Mouse (Mus musculus) forebrain, embryonic 14.5 days (tissue): ENCODE results near the gene Slc1a1. TPM values are rescaled to one million over a fixed set of nuclear protein-coding genes. Genes with fewer than 3 reads are reported as not detected.

Experiments
- ATAC-seq: fragments of 200-750 bp; cut with Nextera tagmentation; 2 replicates; pipeline ENCODE4 v1.8.0; 2017; ENCODE audit warnings: mild to moderate bottlenecking, moderate library complexity
- DNase-seq: peaks from one replicate; pipeline ENCODE4 v3.0.0-alpha.2; 2015; ENCODE audit warnings: low spot score
- H3K27ac ChIP-seq: fragments of 300-500 bp; sonication (generic); 2 replicates; pipeline ENCODE4 v1.5.1; 2014; ENCODE audit warnings: low read depth, mild to moderate bottlenecking, control low read depth, low read length, moderate library complexity
- H3K27me3 ChIP-seq: fragments of 300-500 bp; sonication (generic); replicated peaks from 2 replicates; pipeline ENCODE4 v1.6.1; 2014; ENCODE audit warnings: low read length, control low read depth, mixed read lengths; ENCODE audit not compliant: control insufficient read depth, insufficient read depth
- H3K36me3 ChIP-seq: fragments of 300-500 bp; sonication (generic); 2 replicates; pipeline ENCODE4 v1.6.1; 2014; ENCODE audit warnings: low read length, control low read depth; ENCODE audit not compliant: control insufficient read depth, insufficient read depth
- H3K4me1 ChIP-seq: fragments of 300-500 bp; sonication (generic); 2 replicates; pipeline ENCODE4 v1.6.1; 2014; ENCODE audit warnings: antibody characterized with exemption, low read length, control low read depth; ENCODE audit not compliant: control insufficient read depth, insufficient read depth
- H3K4me2 ChIP-seq: fragments of 300-500 bp; sonication (generic); 2 replicates; pipeline ENCODE4 v1.6.1; 2014; ENCODE audit warnings: mild to moderate bottlenecking, control low read depth, low read length
- H3K4me3 ChIP-seq: fragments of 300-500 bp; sonication (generic); 2 replicates; pipeline ENCODE4 v1.5.1; 2014; ENCODE audit warnings: low read depth, low read length, control low read depth
- H3K9ac ChIP-seq: fragments of 300-500 bp; sonication (generic); 2 replicates; pipeline ENCODE4 v1.6.1; 2014; ENCODE audit warnings: mild to moderate bottlenecking, low read length, control low read depth, moderate library complexity
- H3K9me3 ChIP-seq: fragments of 300-500 bp; sonication (generic); replicated peaks from 2 replicates; pipeline ENCODE4 v1.6.1; 2016; ENCODE audit warnings: low read length, control low read depth, mixed read lengths; ENCODE audit not compliant: control insufficient read depth
- WGBS: fragments of 180-500 bp; shearing (Covaris S2); extraction: QIAGEN DNeasy Blood & Tissue Kit; methylation state at CpG from one replicate; pipeline ENCODE4 v1.1.7; 2014; 5-methylcytosine and 5-hydroxymethylcytosine counted together
- polyA plus RNA-seq: library from polyadenylated mRNA; unstranded; fragments of >200 nt; fragmentation: Nextera tagmentation; extraction: Ambion mirVana; gene quantifications from 2 replicates; pipeline ENCODE4 v1.2.1, GENCODE M21; 2014

Slc1a1 gene
- polyA plus RNA-seq, 1 experiment from 2014 or later = 9.3 TPM

- Histone ChIP-seq H3K36me3 (no peaks in the 10 kb centered on the region), H3K4me1 (no peaks in the 10 kb centered on the region), H3K9me3 (no peaks in the 10 kb centered on the region), H3K4me2 (no peak overlapping the region), H3K27ac (no peak overlapping the region), H3K27me3 (no peaks in the 10 kb centered on the region), H3K9ac (no peak overlapping the region), H3K4me3 (no peak overlapping the region)
- no peak for DNase-seq
- no peak for ATAC-seq
- 82% methylated on average over 2 of the region's 2 CpGs for WGBS
Measured at GRCm38 (mm10) chr19:28915602-28916250, 80.9 kb downstream of the Slc1a1 start.

- ATAC-seq = no peak
- Histone ChIP-seq H3K4me3 (no peak overlapping the region), H3K4me1 (no peaks in the 10 kb centered on the region), H3K4me2 (no peak overlapping the region), H3K9ac (no peak overlapping the region), H3K36me3 (no peaks in the 10 kb centered on the region), H3K27me3 (no peaks in the 10 kb centered on the region), H3K9me3 (no peaks in the 10 kb centered on the region), H3K27ac (no peak overlapping the region)
- no peak for DNase-seq
- WGBS = 49% methylated on average over 4 of the region's 4 CpGs
Measured at GRCm38 (mm10) chr19:28916492-28916891, 81.6 kb downstream of the Slc1a1 start.

GRCm38 (mm10) chr19:28917839-28918238 lies 83.0 kb downstream of the Slc1a1 start:
- Histone ChIP-seq H3K9me3 (no peaks in the 10 kb centered on the region), H3K4me3 (no peak overlapping the region), H3K4me2 (no peak overlapping the region), H3K27me3 (no peaks in the 10 kb centered on the region), H3K4me1 (no peaks in the 10 kb centered on the region), H3K36me3 (no peaks in the 10 kb centered on the region), H3K27ac (no peak overlapping the region), H3K9ac (no peak overlapping the region)
- 89% methylated on average over 5 of the region's 5 CpGs for WGBS
- no peak for ATAC-seq
- no peak for DNase-seq

GRCm38 (mm10) chr19:28926366-28926765 lies 91.5 kb downstream of the Slc1a1 start:
- Histone ChIP-seq H3K27me3 (no peaks in the 10 kb centered on the region), H3K9me3 (no peaks in the 10 kb centered on the region), H3K9ac (no peak overlapping the region), H3K36me3 (no peaks in the 10 kb centered on the region), H3K4me2 (no peak overlapping the region), H3K4me1 (no peaks in the 10 kb centered on the region), H3K4me3 (no peak overlapping the region), H3K27ac (no peak overlapping the region)
- DNase-seq (no peak), ATAC-seq (no peak)
- 91% methylated on average over 5 of the region's 5 CpGs for WGBS

GRCm38 (mm10) chr19:28927396-28927795 lies 92.5 kb downstream of the Slc1a1 start:
- Histone ChIP-seq H3K27me3 (no peaks in the 10 kb centered on the region), H3K4me3 (no peak overlapping the region), H3K9me3 (no peaks in the 10 kb centered on the region), H3K27ac (no peak overlapping the region), H3K9ac (no peak overlapping the region), H3K4me1 (no peaks in the 10 kb centered on the region), H3K36me3 (no peaks in the 10 kb centered on the region), H3K4me2 (no peak overlapping the region)
- no peak for ATAC-seq
- 78% methylated on average over 4 of the region's 4 CpGs for WGBS
- no peak for DNase-seq

- H3K4me2 ChIP-seq = no peak overlapping the region
- H3K27me3 ChIP-seq = no peaks in the 10 kb centered on the region
- ATAC-seq (no peak), DNase-seq (no peak)
- H3K4me1 ChIP-seq = no peaks in the 10 kb centered on the region
- no peaks in the 10 kb centered on the region for H3K36me3 ChIP-seq
- no peaks in the 10 kb centered on the region for H3K9me3 ChIP-seq
- H3K9ac ChIP-seq = no peak overlapping the region
- no peak overlapping the region for H3K27ac ChIP-seq
- no peak overlapping the region for H3K4me3 ChIP-seq
Measured at GRCm38 (mm10) chr19:28929034-28929433, 94.2 kb downstream of the Slc1a1 start.

- WGBS = 93% methylated on average over 3 of the region's 3 CpGs
- Histone ChIP-seq H3K9me3 (no peaks in the 10 kb centered on the region), H3K4me2 (no peak overlapping the region), H3K27me3 (no peaks in the 10 kb centered on the region), H3K27ac (no peak overlapping the region), H3K4me3 (no peak overlapping the region), H3K4me1 (no peaks in the 10 kb centered on the region), H3K9ac (no peak overlapping the region), H3K36me3 (no peaks in the 10 kb centered on the region)
- ATAC-seq (no peak), DNase-seq (no peak)
Measured at GRCm38 (mm10) chr19:28934897-28935296, 100.0 kb downstream of the Slc1a1 start.

- no peak overlapping the region for H3K4me2 ChIP-seq
- H3K9me3 ChIP-seq = no peaks in the 10 kb centered on the region
- DNase-seq (no peak), ATAC-seq (no peak)
- 78% methylated on average over 9 of the region's 9 CpGs for WGBS
- no peak overlapping the region for H3K27ac ChIP-seq
- no peaks in the 10 kb centered on the region for H3K36me3 ChIP-seq
- H3K9ac ChIP-seq = no peak overlapping the region
- H3K27me3 ChIP-seq = no peaks in the 10 kb centered on the region
- no peaks in the 10 kb centered on the region for H3K4me1 ChIP-seq
- no peak overlapping the region for H3K4me3 ChIP-seq
Measured at GRCm38 (mm10) chr19:28940135-28940874, 105.5 kb downstream of the Slc1a1 start.

GRCm38 (mm10) chr19:28941271-28941670 lies 106.4 kb downstream of the Slc1a1 start:
- Histone ChIP-seq H3K27ac (no peak overlapping the region), H3K9me3 (no peaks in the 10 kb centered on the region), H3K4me3 (no peak overlapping the region), H3K27me3 (no peaks in the 10 kb centered on the region), H3K4me1 (no peaks in the 10 kb centered on the region), H3K9ac (no peak overlapping the region), H3K36me3 (no peaks in the 10 kb centered on the region), H3K4me2 (no peak overlapping the region)
- 81% methylated on average over 4 of the region's 4 CpGs for WGBS
- DNase-seq (no peak), ATAC-seq (no peak)
